ENCODE assay signal across 15 mouse cellular contexts in the genomic region with DNA sequence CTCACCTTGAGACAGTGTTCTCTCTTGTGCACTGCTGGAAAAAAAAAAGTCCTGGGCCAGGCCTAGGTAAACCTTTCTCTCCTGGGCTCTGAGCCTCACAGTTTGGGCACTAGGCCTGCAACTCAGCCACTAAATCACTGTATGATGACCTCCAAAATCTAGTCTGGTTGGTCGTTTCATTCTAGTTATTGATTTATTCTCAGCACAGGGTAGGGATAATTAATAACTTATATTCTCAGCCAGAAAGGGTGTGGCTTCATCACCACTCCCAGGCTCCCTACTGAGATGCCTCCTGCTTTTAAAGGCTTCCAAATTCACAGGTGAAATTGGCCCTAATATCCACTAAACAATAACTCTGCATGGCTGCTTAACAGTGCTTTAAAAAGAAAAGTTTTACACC.
"Had no signal": no experiment of that assay in that cellular context is flagged by ENCODE, and none has a peak within 500 bp of the region (broad histone marks: within the 10 kb centered on the region; RNA-seq: fewer than 3 reads in every experiment).

No protein-coding gene starts in this region.

- H3K9ac ChIP-seq: neural tube, embryonic 15.5 days; stomach, embryonic 15.5 days had no signal

- H3K4me2 ChIP-seq: neural tube, embryonic 15.5 days; stomach, embryonic 15.5 days had no signal

- H3K9me3 ChIP-seq: neural tube, embryonic 15.5 days; stomach, embryonic 15.5 days had no signal

- H3K4me3 ChIP-seq: neural tube, embryonic 15.5 days; stomach, embryonic 15.5 days had no signal

- H3K27me3 ChIP-seq: neural tube, embryonic 15.5 days; stomach, embryonic 15.5 days had no signal

- H3K36me3 ChIP-seq: neural tube, embryonic 15.5 days; stomach, embryonic 15.5 days had no signal

- H3K4me1 ChIP-seq: neural tube, embryonic 15.5 days; stomach, embryonic 15.5 days had no signal

- H3K27ac ChIP-seq: neural tube, embryonic 15.5 days; stomach, embryonic 15.5 days; stomach, postnatal 0 days had no signal

- DNase-seq: retina, postnatal 1 day; right cerebral cortex, adult 18-20 months; right cerebral cortex, postnatal 14 days; right cerebral cortex, postnatal 25 days; right cerebral cortex, postnatal 4 days; spleen, adult 18-20 months; thymus, adult 18-20 months; thymus, adult 2 months; thymus, postnatal 14 days; thymus, postnatal 25 days; thymus, postnatal 36 days; thymus, postnatal 4 days had no signal
